Mouse (Mus musculus): ENCODE results near the gene Plpp6. TPM values are rescaled to one million over a fixed set of nuclear protein-coding genes. Genes with fewer than 3 reads are reported as not detected.
A peak's percentile ranks its signal among the peaks of the same experiment; 100 is the strongest.
"Not testable (repeated sequence)": the region's sequence is repeated elsewhere in the genome, so short reads cannot be mapped to it uniquely, and the experiment has no call there.

The Plpp6 gene
- total RNA-seq, 2 experiments from 2014 or later, result 57.4 to 58.1 TPM

DNA sequence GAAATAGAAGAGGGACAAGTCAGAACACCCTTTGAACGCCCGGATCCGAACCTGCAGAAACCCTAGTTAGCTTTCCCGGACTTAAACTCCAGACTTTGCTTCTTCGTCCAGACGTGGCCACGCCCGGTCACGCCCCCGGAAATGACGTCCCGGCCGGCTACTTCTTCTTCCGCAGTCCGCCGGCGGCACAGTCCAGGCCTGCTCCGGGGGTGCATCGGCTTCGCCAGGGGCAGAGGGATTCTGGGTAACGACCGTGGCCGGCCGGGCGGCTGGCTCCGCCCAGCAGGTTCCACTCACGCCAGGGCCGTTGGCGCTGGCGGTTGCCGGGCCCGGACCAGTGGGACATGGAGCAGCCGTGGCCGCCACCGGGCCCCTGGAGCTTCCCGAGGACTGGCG is 26.4 kb downstream of the Plpp6 start, which contains the start of gene Cdc37l1:
TSS of gene Cdc37l1 (plus strand) at position 159 of the 396 bp plus-strand sequence.
- peak; percentile 96 to 97 for DNase-seq (ENCODE audit: extremely low spot score in 1 of 2, low spot score in 2 of 2)
- no peak; the same call in 1 of the 2 replicates for TF ChIP-seq CTCF (IDR thresholded peaks at IDR 0.05)
- peak within 1 kb of the TSS; percentile 76 for H3K4me3 ChIP-seq
- H3K27ac ChIP-seq, result peak within 1 kb of the TSS; percentile 97
- intact Hi-C loops (cut with DNase I), result loop anchor here (1.0 kb wide), 1 partner anchor 58 kb away; no protein-coding TSS in a partner anchor

DNA sequence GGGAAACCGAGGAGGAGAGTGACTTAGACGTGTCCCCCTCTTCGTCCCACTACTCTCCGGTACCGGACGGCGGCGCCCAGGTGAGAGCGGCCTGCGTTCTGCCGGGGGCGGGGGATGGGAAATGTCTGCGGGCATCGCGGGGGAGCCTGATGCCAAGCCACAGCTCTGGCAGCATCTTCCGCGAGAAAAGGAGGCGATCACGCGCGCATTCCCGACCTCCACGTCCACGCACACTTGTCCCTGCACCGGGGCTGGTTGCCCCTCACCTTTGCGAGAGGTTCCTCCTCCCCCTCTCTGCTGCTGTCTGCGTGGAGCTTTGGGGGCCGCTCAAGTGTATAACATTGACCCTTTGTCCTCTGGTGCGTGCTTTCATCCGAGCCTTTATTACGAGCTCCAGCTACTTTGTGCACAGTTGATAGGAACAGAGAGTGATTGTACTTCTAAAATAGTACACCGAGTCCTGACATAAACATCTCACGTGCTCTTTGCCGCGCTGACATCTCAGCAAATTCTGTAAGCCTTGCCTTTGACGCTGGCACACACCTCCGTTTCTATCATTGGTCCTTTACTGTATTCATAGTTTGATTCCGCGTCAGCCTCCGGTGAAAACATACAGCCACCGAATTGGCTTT is 27.0 kb downstream of the Plpp6 start:
- intact Hi-C loops (cut with DNase I), result loop anchor here (1.0 kb wide), 1 partner anchor 58 kb away; no protein-coding TSS in a partner anchor
- H3K27ac ChIP-seq, result peak overlapping the region; percentile 97
- H3K4me3 ChIP-seq, result peak overlapping the region; percentile 76
- TF ChIP-seq CTCF (IDR thresholded peaks at IDR 0.05), result no peak
- no peak for DNase-seq (ENCODE audit: extremely low spot score in 1 of 2, low spot score in 2 of 2)

DNA sequence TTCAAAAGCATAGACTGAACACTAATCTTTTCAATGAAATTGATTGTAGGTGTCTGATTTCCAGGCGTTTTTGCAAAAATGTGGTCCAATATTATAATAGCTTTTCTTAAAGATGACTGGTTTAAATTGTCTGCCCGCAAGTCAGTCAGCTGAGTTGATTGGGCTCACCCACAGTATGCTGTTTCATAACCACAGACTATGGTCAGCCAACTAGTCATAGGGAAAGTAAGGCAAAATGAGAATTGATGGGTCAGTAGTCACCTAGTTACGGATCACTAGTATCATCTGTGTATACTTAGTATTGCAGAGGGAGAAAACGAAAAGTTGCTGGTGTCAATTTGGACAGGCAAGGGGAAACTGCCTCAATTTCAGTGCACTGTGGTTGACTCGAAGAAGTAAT is 27.6 kb downstream of the Plpp6 start:
- TF ChIP-seq CTCF (IDR thresholded peaks at IDR 0.05), result no peak
- Histone ChIP-seq H3K4me3 (peak overlapping the region; percentile 76), H3K27ac (peak overlapping the region; percentile 97)
- intact Hi-C loops (cut with DNase I), result no loop called here
- no peak for DNase-seq (ENCODE audit: extremely low spot score in 1 of 2, low spot score in 2 of 2)

DNA sequence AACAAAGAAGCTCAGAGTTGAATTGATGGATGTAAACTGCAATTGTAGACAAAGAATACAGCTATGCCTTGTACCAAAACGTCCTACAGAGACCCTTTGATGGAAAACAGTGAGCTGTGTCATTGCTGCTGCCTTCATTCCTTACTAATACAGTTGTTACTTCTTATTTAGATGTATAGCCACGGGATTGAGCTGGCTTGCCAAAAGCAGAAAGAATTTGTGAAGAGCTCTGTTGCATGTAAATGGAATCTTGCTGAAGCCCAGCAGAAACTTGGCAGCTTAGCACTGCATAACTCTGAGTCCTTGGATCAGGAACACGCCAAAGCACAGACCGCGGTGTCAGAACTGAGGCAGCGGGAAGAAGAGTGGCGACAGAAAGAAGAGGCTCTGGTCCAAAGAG is 31.1 kb downstream of the Plpp6 start:
- H3K27ac ChIP-seq, result peak overlapping the region; percentile 71; the same call in 1 of the 2 replicates
- DNase-seq (ENCODE audit: extremely low spot score in 1 of 2, low spot score in 2 of 2), result peak in 1 of 2 experiments; percentile 18
- TF ChIP-seq CTCF (IDR thresholded peaks at IDR 0.05), result no peak
- H3K4me3 ChIP-seq, result no peak overlapping the region
- intact Hi-C loops (cut with DNase I), result no loop called here

DNA sequence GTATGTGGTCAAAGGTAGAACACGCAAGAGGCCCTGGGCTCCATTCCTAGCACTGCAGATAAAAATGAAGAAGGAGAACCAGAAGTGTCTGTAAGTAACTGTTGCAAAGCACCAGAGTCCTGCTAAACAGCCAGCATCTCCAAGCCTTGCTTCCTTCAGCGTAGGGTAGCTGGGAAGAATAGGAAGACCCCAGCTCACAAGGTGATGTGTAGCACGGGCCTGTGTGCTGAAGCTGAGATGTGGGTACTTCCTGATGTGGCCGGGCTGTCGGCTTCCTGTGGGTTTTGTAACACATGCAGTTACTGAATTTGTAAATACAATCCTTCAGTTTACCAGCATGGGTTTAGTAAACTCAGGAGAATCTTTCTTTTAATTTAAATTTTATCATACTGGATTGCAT is 31.6 kb downstream of the Plpp6 start:
- Histone ChIP-seq H3K27ac (peak overlapping the region; percentile 71; the same call in 1 of the 2 replicates), H3K4me3 (no peak overlapping the region)
- TF ChIP-seq CTCF (IDR thresholded peaks at IDR 0.05), result no peak
- no peak for DNase-seq (ENCODE audit: extremely low spot score in 1 of 2, low spot score in 2 of 2)
- intact Hi-C loops (cut with DNase I), result no loop called here

DNA sequence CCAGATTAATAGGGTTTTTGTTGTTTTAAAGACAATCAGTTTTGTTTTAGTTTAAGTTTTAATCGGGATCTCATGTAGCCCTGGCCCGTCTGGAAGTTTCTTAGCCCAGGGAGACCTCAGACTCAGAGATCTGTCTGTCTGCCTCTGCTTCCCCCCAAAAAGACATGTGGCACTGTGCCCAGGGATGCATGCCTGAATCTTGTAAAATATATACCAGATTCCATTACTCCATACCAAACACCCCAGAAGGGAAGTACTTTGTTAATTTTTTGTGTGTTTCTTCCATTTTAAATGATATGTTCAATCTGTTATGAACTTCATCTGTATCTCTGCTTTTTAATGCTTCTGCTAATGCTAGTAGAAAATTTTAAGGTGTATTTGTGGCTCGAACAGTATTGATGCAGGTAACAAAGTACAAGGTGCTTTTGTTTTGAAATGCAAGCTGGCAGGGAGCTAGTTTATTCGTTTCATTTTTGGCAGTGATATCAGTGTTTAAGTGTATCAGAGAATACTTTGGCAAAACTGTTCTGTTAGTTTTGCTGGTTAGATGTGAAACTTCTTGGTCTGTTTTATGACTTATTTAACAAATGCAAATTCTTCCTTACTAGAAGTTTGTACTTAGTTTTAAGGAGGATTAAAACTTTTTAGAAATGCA is 34.4 kb downstream of the Plpp6 start:
- intact Hi-C loops (cut with DNase I), result no loop called here
- no peak overlapping the region for H3K4me3 ChIP-seq
- TF ChIP-seq CTCF (IDR thresholded peaks at IDR 0.05), result no peak

DNA sequence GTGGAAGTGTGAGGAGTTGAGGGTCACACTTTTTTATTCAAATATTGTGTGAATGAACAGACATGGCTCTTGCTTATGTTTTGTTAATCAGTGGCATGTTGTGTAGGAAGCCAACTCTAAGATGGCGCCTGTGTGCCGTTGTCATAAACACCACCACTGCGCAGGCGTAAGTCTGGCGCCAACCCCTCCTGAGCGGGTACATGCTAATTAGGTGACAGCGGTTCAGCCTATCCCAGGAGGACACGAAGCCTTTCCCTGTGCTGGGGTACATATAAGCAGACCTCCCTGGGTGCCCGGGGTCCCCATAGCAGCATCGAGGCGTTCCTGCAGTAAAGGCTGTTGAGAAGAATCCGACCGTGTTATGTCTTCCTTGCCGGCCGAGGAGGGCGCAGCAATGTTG is 36.6 kb downstream of the Plpp6 start:
- DNase-seq (ENCODE audit: extremely low spot score in 1 of 2, low spot score in 2 of 2); intact Hi-C loops (cut with DNase I); H3K4me3 ChIP-seq; H3K27ac ChIP-seq: not testable (repeated sequence)

More for the DNA sequence above, 34.4 kb downstream of the Plpp6 start:
- no peak overlapping the region for H3K27ac ChIP-seq
- DNase-seq (ENCODE audit: extremely low spot score in 1 of 2, low spot score in 2 of 2), result no peak

DNA sequence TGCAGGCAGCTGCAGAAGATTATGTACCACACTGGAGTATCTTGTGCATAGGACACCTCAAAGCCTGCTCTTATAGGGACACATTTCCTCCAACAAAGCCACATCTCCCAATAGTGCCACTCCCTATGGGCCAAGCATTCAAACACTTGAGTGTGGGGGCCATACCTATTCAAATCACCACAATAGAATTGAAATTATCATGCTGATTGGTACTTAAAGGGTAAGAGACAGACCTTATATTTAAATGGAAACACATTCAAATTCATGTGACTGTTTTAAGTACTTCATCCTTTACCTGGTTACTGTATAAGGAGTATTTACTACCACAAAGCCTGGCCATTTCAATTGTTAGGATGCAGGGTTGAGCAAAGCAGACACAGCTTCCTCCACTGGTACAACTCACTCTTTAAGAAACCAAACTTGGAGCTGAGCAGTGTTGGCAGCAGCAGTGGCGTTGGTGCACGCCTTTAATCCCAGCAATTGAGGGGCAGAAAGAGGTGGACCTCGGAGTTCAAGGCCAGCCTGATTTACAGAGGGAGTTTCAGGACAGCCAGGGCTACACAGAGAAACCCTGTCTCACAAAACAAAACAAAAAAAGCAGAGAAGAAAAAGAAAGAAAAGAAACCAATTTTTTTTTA is 44.4 kb downstream of the Plpp6 start:
- Histone ChIP-seq H3K4me3 (no peak overlapping the region), H3K27ac (no peak overlapping the region)
- intact Hi-C loops (cut with DNase I), result no loop called here
- no peak for DNase-seq (ENCODE audit: extremely low spot score in 1 of 2, low spot score in 2 of 2)
- no peak for TF ChIP-seq CTCF (IDR thresholded peaks at IDR 0.05)

DNA sequence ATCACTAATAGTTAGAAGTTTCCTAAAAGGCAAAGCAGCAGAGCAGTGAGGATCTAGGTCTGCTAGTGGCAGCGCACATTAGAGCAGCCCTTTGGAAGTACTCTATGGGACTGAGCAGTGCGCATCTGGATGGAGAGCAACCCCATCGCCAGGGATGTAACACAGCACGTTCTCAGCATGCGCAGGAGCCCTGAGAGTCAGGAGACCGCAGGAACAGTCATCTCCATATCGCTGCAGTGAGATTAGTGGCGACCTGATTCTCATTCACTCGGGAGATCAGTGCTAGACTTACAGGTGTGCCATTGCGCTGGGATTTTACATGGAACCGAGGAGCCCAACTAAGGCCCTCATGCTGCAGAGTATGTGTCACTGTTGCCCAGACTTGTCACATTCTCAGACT is 45.3 kb downstream of the Plpp6 start:
- Histone ChIP-seq H3K4me3 (no peak overlapping the region), H3K27ac (no peak overlapping the region)
- TF ChIP-seq CTCF (IDR thresholded peaks at IDR 0.05), result no peak
- intact Hi-C loops (cut with DNase I), result no loop called here
- DNase-seq (ENCODE audit: extremely low spot score in 1 of 2, low spot score in 2 of 2), result no peak

DNA sequence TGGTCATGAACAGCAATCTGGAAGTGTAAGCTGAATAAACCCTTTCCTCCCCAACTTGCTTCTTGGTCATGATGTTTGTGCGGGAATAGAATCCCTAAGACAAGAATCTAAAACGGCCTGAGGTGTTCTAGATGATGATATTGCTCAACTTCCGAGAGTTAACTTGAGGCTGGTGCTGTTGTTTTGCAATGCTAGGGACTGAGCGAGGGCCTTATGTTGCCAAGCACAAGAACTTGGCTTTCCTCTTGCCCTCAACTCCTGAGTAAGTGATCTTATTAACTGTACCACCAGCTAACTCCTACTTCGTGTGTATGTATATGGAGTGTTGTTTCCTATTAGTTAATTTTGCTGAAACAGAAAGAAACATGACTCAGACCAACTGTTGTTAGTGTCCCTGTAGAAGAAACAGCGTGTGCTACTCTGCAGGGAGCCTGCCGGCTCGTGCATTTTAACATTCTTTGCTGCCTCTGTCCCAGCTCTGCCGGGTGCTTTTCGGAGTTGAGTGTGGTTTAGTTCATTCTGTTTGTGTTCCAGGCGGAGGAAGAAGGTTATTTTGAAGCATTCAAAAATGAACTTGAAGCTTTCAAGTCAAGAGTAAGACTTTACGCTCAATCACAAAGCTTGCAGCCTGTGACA is 47.7 kb downstream of the Plpp6 start:
- Histone ChIP-seq H3K4me3 (no peak overlapping the region), H3K27ac (no peak overlapping the region)
- no peak for DNase-seq (ENCODE audit: extremely low spot score in 1 of 2, low spot score in 2 of 2)
- no peak for TF ChIP-seq CTCF (IDR thresholded peaks at IDR 0.05)
- intact Hi-C loops (cut with DNase I), result no loop called here

DNA sequence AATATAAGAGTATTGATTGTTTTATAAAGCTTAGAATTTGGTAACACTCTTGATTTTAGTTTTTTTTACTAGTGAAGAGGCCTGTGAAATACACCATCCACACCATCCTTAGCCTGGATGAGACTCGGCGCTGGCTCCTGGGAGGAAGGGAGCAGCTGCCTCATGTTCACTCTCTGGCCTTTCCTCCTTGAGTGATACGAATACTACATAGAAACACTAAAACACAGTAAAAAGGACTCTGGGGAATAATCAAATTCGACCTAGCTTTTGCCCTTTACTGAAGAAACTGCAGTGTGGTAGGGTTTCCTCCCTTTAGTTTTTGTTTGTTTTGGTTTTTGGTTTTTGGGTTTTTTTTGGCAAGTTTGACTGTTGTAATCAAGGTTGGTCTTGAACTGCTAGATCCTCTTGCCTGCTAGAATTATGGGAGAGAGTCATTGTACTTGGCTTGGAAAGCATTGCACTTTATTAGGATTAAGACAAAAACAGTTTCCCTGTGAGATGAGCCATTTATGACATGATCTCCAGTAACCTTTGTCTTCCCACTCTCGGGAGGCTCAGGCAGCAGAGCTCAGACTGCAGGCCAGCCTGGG is 50.8 kb downstream of the Plpp6 start:
- DNase-seq (ENCODE audit: extremely low spot score in 1 of 2, low spot score in 2 of 2), result no peak
- intact Hi-C loops (cut with DNase I), result no loop called here
- no peak overlapping the region for H3K27ac ChIP-seq
- no peak for TF ChIP-seq CTCF (IDR thresholded peaks at IDR 0.05)
- no peak overlapping the region for H3K4me3 ChIP-seq

Measured in left cerebral cortex, adult 2 months (tissue).